Mouse (Mus musculus) spleen, adult 2 months (tissue): ENCODE measurements at regions not wholly inside any gene's neighbourhood (a gene's known extent, or its start where the extent isn't known, plus 50 kb on each side); places are given as distances from the start of the nearest gene placed in this dataset.

Experiments
- CTCF ChIP-seq: fragments of 200-500 bp; IDR thresholded peaks from 2 replicates; pipeline ENCODE4 v1.5.1; 2011; ENCODE audit warnings: mild to moderate bottlenecking, inconsistent platforms; ENCODE audit not compliant: insufficient read depth, insufficient read length, insufficient replicate concordance; ENCODE audit errors: extremely low read depth
- POLR2A ChIP-seq: fragments of 200-500 bp; IDR thresholded peaks from 2 replicates; pipeline ENCODE4 v1.6.1; 2011; ENCODE audit warnings: low read depth, low read length, inconsistent platforms

DNA sequence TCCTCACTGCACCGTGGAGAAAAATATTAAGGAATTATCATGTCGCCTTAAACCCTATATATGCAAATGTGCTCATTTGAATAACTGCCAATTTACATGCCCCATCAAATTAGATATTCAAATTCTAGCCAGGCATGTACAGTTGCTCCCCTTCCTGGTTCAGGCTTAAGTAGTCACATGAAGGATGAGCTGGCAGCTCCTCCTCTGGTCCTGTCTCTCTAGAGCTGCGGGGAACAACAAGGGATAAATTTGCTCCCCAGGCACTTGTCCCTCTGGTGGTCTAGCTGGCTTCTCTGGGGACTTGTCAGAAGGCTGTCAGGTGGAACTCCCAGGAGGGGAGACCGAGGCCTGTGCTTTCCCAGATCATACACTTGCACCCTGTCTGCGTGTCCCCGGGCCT lies 221.8 kb downstream of the Tle3 start:
- no peak for TF ChIP-seq POLR2A
- no peak for TF ChIP-seq CTCF
